Mouse (Mus musculus) embryonic facial prominence, embryonic 11.5 days (tissue): ENCODE data around the gene Kifc1. TPM values are rescaled to one million over a fixed set of nuclear protein-coding genes. Genes with fewer than 3 reads are reported as not detected.
A peak's percentile ranks its signal among the peaks of the same experiment; 100 is the strongest.

Source experiments
- ATAC-seq: fragments of 200-750 bp; cut with Nextera tagmentation; replicated peaks from 2 replicates; pipeline ENCODE4 v1.8.0; 2017; ENCODE audit warnings: low read depth; ENCODE audit not compliant: insufficient number of reproducible peaks, low FRiP score, low TSS enrichment
- DNase-seq: peaks from one replicate; pipeline ENCODE4 v3.0.0-alpha.2; 2015; ENCODE audit warnings: low spot score
- H3K27ac ChIP-seq: fragments of 300-500 bp; sonication (generic); replicated peaks from 2 replicates; pipeline ENCODE4 v1.5.1; 2014; ENCODE audit warnings: mild to moderate bottlenecking, low read depth, low read length, control low read depth
- H3K27me3 ChIP-seq: fragments of 300-500 bp; sonication (generic); 2 replicates; pipeline ENCODE4 v1.6.1; 2014; ENCODE audit warnings: mild to moderate bottlenecking, low read length, moderate library complexity, mixed read lengths; ENCODE audit not compliant: control insufficient read depth, insufficient read depth
- H3K36me3 ChIP-seq: fragments of 300-500 bp; sonication (generic); replicated peaks from 2 replicates; pipeline ENCODE4 v1.6.1; 2014; ENCODE audit warnings: low read depth, mild to moderate bottlenecking, low read length, moderate library complexity, mixed read lengths; ENCODE audit not compliant: control insufficient read depth, insufficient read depth
- H3K4me1 ChIP-seq: fragments of 300-500 bp; sonication (generic); 2 replicates; pipeline ENCODE4 v1.6.1; 2014; ENCODE audit warnings: low read length, mixed read lengths; ENCODE audit not compliant: control insufficient read depth, insufficient read depth
- H3K4me2 ChIP-seq: fragments of 300-500 bp; sonication (generic); 2 replicates; pipeline ENCODE4 v1.6.1; 2014; ENCODE audit warnings: low read depth, mild to moderate bottlenecking, control low read depth, low read length, moderate library complexity
- H3K4me3 ChIP-seq: fragments of 300-500 bp; sonication (generic); 2 replicates; pipeline ENCODE4 v1.5.1; 2014; ENCODE audit warnings: low read depth, low read length, control low read depth
- H3K9ac ChIP-seq: fragments of 300-500 bp; sonication (generic); replicated peaks from 2 replicates; pipeline ENCODE4 v1.6.1; 2014; ENCODE audit warnings: mild to moderate bottlenecking, control low read depth, low read length
- H3K9me3 ChIP-seq: fragments of 300-500 bp; sonication (generic); replicated peaks from 2 replicates; pipeline ENCODE4 v1.6.1; 2016; ENCODE audit warnings: mild to moderate bottlenecking, low read length, inconsistent platforms, mixed read lengths; ENCODE audit not compliant: control insufficient read depth
- WGBS: fragments of 180-500 bp; shearing (Covaris S2); extraction: QIAGEN DNeasy Blood & Tissue Kit; methylation state at CpG from one replicate; pipeline ENCODE4 v1.1.7; 2014; 5-methylcytosine and 5-hydroxymethylcytosine counted together
- polyA plus RNA-seq: library from polyadenylated mRNA; unstranded; fragments of >200 nt; fragmentation: Nextera tagmentation; extraction: Ambion mirVana; gene quantifications from 2 replicates; pipeline ENCODE4 v1.2.1, GENCODE M21; 2014

The Kifc1 gene
- polyA plus RNA-seq, 1 experiment from 2014 or later = 9.4 TPM

- 70% methylated on average over 31 of the region's 31 CpGs for WGBS
- Histone ChIP-seq H3K4me3 (peak overlapping the region; percentile 54), H3K36me3 (peaks cover 15% of the 10 kb centered on the region), H3K9ac (no peak overlapping the region; the same call in 1 of the 2 replicates), H3K27me3 (no peaks in the 10 kb centered on the region), H3K4me1 (peaks cover 2% of the 10 kb centered on the region), H3K9me3 (no peaks in the 10 kb centered on the region), H3K4me2 (peak overlapping the region; percentile 46), H3K27ac (no peak overlapping the region)
- DNase-seq = no peak
- ATAC-seq = no peak
Observed at GRCm38 (mm10) chr17:33916847-33917655, 26.6 kb upstream of the Kifc1 start.

GRCm38 (mm10) chr17:33916294-33916693 lies 25.8 kb upstream of the Kifc1 start:
- Histone ChIP-seq H3K9me3 (no peaks in the 10 kb centered on the region), H3K27me3 (no peaks in the 10 kb centered on the region), H3K9ac (peak overlapping the region; percentile 61), H3K36me3 (peaks cover 21% of the 10 kb centered on the region), H3K4me1 (peaks cover 2% of the 10 kb centered on the region), H3K4me3 (peak overlapping the region; percentile 54), H3K27ac (peak overlapping the region; percentile 59), H3K4me2 (peak overlapping the region; percentile 46)
- ATAC-seq = no peak; the same call in 1 of the 2 replicates
- DNase-seq = peak; percentile 84
- WGBS = 0% methylated on average over 14 of the region's 20 CpGs

- ATAC-seq = peak; percentile 87
- Histone ChIP-seq H3K27me3 (no peaks in the 10 kb centered on the region), H3K36me3 (peaks cover 23% of the 10 kb centered on the region), H3K4me3 (peak within 1 kb of the TSS; percentile 54), H3K9me3 (no peaks in the 10 kb centered on the region), H3K27ac (peak within 1 kb of the TSS; percentile 59), H3K4me2 (peak within 1 kb of the TSS; percentile 46), H3K4me1 (peaks cover 2% of the 10 kb centered on the region), H3K9ac (peak within 1 kb of the TSS; percentile 61)
- under 1% methylated on average over 31 of the region's 34 CpGs for WGBS
- DNase-seq = peak; percentile 98
Observed at GRCm38 (mm10) chr17:33915671-33916250, 25.3 kb upstream of the Kifc1 start, which contains the start of the genes Tapbp and Zbtb22. Tapbp (plus strand) TSS chr17:33915899. Zbtb22 (plus strand) TSS chr17:33915904.

- Histone ChIP-seq H3K9ac (no peak overlapping the region), H3K27ac (no peak overlapping the region), H3K4me1 (peaks cover 2% of the 10 kb centered on the region), H3K4me3 (no peak overlapping the region), H3K9me3 (no peaks in the 10 kb centered on the region), H3K36me3 (peaks cover 23% of the 10 kb centered on the region), H3K27me3 (no peaks in the 10 kb centered on the region), H3K4me2 (peak overlapping the region; percentile 5; the same call in 1 of the 2 replicates)
- DNase-seq (no peak), ATAC-seq (no peak)
- 77% methylated on average over 13 of the region's 13 CpGs for WGBS
Observed at GRCm38 (mm10) chr17:33914969-33915391, 24.5 kb upstream of the Kifc1 start.

- 91% methylated on average over 8 of the region's 8 CpGs for WGBS
- Histone ChIP-seq H3K27ac (no peak overlapping the region), H3K4me3 (no peak overlapping the region), H3K36me3 (peaks cover 23% of the 10 kb centered on the region), H3K9me3 (no peaks in the 10 kb centered on the region), H3K4me1 (no peaks in the 10 kb centered on the region), H3K4me2 (no peak overlapping the region), H3K27me3 (no peaks in the 10 kb centered on the region), H3K9ac (no peak overlapping the region)
- no peak for DNase-seq
- no peak for ATAC-seq
Observed at GRCm38 (mm10) chr17:33913905-33914304, 23.4 kb upstream of the Kifc1 start.

GRCm38 (mm10) chr17:33913264-33913663 lies 22.8 kb upstream of the Kifc1 start:
- H3K9me3 ChIP-seq = no peaks in the 10 kb centered on the region
- no peak overlapping the region for H3K4me2 ChIP-seq
- no peaks in the 10 kb centered on the region for H3K27me3 ChIP-seq
- WGBS = 92% methylated on average over 10 of the region's 10 CpGs
- H3K27ac ChIP-seq = no peak overlapping the region
- H3K36me3 ChIP-seq = peaks cover 23% of the 10 kb centered on the region
- DNase-seq = no peak
- H3K4me3 ChIP-seq = no peak overlapping the region
- no peak for ATAC-seq
- H3K4me1 ChIP-seq = no peaks in the 10 kb centered on the region
- no peak overlapping the region for H3K9ac ChIP-seq

- 88% methylated on average over 28 of the region's 28 CpGs for WGBS
- DNase-seq (no peak), ATAC-seq (no peak)
- Histone ChIP-seq H3K27me3 (no peaks in the 10 kb centered on the region), H3K27ac (no peak overlapping the region), H3K9ac (no peak overlapping the region), H3K4me3 (no peak overlapping the region; the same call in 1 of the 2 replicates), H3K9me3 (no peaks in the 10 kb centered on the region), H3K36me3 (peaks cover 23% of the 10 kb centered on the region), H3K4me2 (no peak overlapping the region), H3K4me1 (no peaks in the 10 kb centered on the region)
Observed at GRCm38 (mm10) chr17:33911813-33912414, 21.5 kb upstream of the Kifc1 start.
